Mouse (Mus musculus) embryonic facial prominence, embryonic 12.5 days (tissue): ENCODE data around the gene Pan2. TPM values are rescaled to one million over a fixed set of nuclear protein-coding genes. Genes with fewer than 3 reads are reported as not detected.
"Not testable (repeated sequence)": the region's sequence is repeated elsewhere in the genome, so short reads cannot be mapped to it uniquely, and the experiment has no call there.

ENCODE experiments used
- ATAC-seq: fragments of 200-750 bp; cut with Nextera tagmentation; 2 replicates; pipeline ENCODE4 v1.8.0; 2017; ENCODE audit not compliant: insufficient number of reproducible peaks, insufficient read depth, low FRiP score, low TSS enrichment
- H3K27ac ChIP-seq: fragments of 300-500 bp; sonication (generic); 2 replicates; pipeline ENCODE4 v1.5.1; 2016; ENCODE audit warnings: mild to moderate bottlenecking
- H3K27me3 ChIP-seq: fragments of 300-500 bp; sonication (generic); 2 replicates; pipeline ENCODE4 v1.6.1; 2016; ENCODE audit warnings: mild to moderate bottlenecking, moderate library complexity
- H3K36me3 ChIP-seq: fragments of 300-500 bp; sonication (generic); 2 replicates; pipeline ENCODE4 v1.6.1; 2016; ENCODE audit warnings: mild to moderate bottlenecking
- H3K4me1 ChIP-seq: fragments of 300-500 bp; sonication (generic); 2 replicates; pipeline ENCODE4 v1.6.1; 2016
- H3K4me2 ChIP-seq: fragments of 300-500 bp; sonication (generic); replicated peaks from 2 replicates; pipeline ENCODE4 v1.6.1; 2016; ENCODE audit warnings: mild to moderate bottlenecking, moderate library complexity
- H3K4me3 ChIP-seq: fragments of 300-500 bp; sonication (generic); 2 replicates; pipeline ENCODE4 v1.5.1; 2016; ENCODE audit warnings: mild to moderate bottlenecking
- H3K9ac ChIP-seq: fragments of 300-500 bp; sonication (generic); 2 replicates; pipeline ENCODE4 v1.6.1; 2016; ENCODE audit warnings: mild to moderate bottlenecking, moderate library complexity
- H3K9me3 ChIP-seq: fragments of 300-500 bp; sonication (generic); 2 replicates; pipeline ENCODE4 v1.6.1; 2016; ENCODE audit warnings: mild to moderate bottlenecking, moderate library complexity
- WGBS: fragments of 180-500 bp; shearing (Covaris S2); methylation state at CpG from one replicate; pipeline ENCODE4 v1.1.7; 2016; 5-methylcytosine and 5-hydroxymethylcytosine counted together
- polyA plus RNA-seq: library from polyadenylated mRNA; unstranded; fragments of >200 nt; fragmentation: Nextera tagmentation; extraction: Ambion mirVana; gene quantifications from 2 replicates; pipeline ENCODE4 v1.2.1, GENCODE M21; 2016

Pan2 gene
- polyA plus RNA-seq, 1 experiment from 2014 or later: 38.3 TPM

GRCm38 (mm10) chr10:128322141-128323108 lies 19.3 kb downstream of the Pan2 start, which contains the start of gene Cnpy2:
TSS of gene Cnpy2 (plus strand) at chr10:128322459.
- Histone ChIP-seq H3K27ac (peak within 1 kb of the TSS; percentile 97), H3K36me3 (peaks cover 62% of the 10 kb centered on the region), H3K4me1 (peaks cover 10% of the 10 kb centered on the region), H3K27me3 (no peaks in the 10 kb centered on the region), H3K9me3 (no peaks in the 10 kb centered on the region), H3K9ac (peak within 1 kb of the TSS; percentile 93), H3K4me3 (peak within 1 kb of the TSS; percentile 76), H3K4me2 (peak within 1 kb of the TSS; percentile 80)
- WGBS: 0% methylated on average over 40 of the region's 40 CpGs
- ATAC-seq: peak; percentile 95

DNA sequence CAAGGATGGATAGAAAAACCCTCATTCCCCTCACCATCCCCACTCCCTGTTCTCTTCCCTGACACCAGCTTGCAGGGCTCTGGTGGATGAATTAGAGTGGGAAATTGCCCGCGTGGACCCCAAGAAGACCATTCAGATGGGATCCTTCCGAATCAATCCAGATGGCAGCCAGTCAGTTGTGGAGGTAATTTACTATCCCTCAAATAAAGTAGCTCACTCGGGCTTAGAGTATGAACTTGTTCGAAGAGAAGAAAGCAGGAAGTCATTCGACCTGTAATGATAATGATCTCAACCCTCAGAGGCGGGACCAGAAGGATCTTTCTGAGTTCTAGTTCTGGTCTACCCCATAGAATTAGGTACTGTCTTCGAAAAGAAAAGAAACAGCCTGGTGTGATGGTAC lies 20.4 kb downstream of the Pan2 start:
- H3K27ac ChIP-seq: peak overlapping the region; percentile 97

GRCm38 (mm10) chr10:128326825-128327224 lies 23.7 kb downstream of the Pan2 start:
- Histone ChIP-seq H3K4me1 (peaks cover 10% of the 10 kb centered on the region), H3K4me2 (no peak overlapping the region), H3K36me3 (peaks cover 52% of the 10 kb centered on the region), H3K4me3 (no peak overlapping the region), H3K9ac (no peak overlapping the region), H3K9me3 (no peaks in the 10 kb centered on the region), H3K27ac (no peak overlapping the region), H3K27me3 (no peaks in the 10 kb centered on the region)
- 96% methylated on average over 8 of the region's 8 CpGs for WGBS
- ATAC-seq: no peak

More for the DNA sequence above, 20.4 kb downstream of the Pan2 start:
- no peak for ATAC-seq
- peaks cover 62% of the 10 kb centered on the region for H3K36me3 ChIP-seq
- H3K27me3 ChIP-seq: no peaks in the 10 kb centered on the region
- H3K9ac ChIP-seq: peak overlapping the region; percentile 93
- WGBS: 73% methylated on average over 8 of the region's 8 CpGs
- no peaks in the 10 kb centered on the region for H3K9me3 ChIP-seq
- H3K4me3 ChIP-seq: peak overlapping the region; percentile 76
- H3K4me2 ChIP-seq: peak overlapping the region; percentile 80
- peaks cover 10% of the 10 kb centered on the region for H3K4me1 ChIP-seq

GRCm38 (mm10) chr10:128327610-128328009 lies 24.5 kb downstream of the Pan2 start:
- no peaks in the 10 kb centered on the region for H3K9me3 ChIP-seq
- H3K4me3 ChIP-seq: no peak overlapping the region
- peaks cover 52% of the 10 kb centered on the region for H3K36me3 ChIP-seq
- H3K27me3 ChIP-seq: no peaks in the 10 kb centered on the region
- H3K4me2 ChIP-seq: no peak overlapping the region
- peaks cover 10% of the 10 kb centered on the region for H3K4me1 ChIP-seq
- H3K27ac ChIP-seq: no peak overlapping the region
- no peak overlapping the region for H3K9ac ChIP-seq
- ATAC-seq: no peak
- 91% methylated on average over 10 of the region's 10 CpGs for WGBS

- H3K36me3 ChIP-seq: peaks cover 23% of the 10 kb centered on the region
- H3K27ac ChIP-seq, H3K9me3 ChIP-seq, ATAC-seq, H3K27me3 ChIP-seq, H3K9ac ChIP-seq, H3K4me1 ChIP-seq, H3K4me3 ChIP-seq, H3K4me2 ChIP-seq: not testable (repeated sequence)
- WGBS: 76% methylated on average over 6 of the region's 6 CpGs
These were observed 29.5 kb downstream of the Pan2 start for GRCm38 (mm10) chr10:128332358-128333249.

DNA sequence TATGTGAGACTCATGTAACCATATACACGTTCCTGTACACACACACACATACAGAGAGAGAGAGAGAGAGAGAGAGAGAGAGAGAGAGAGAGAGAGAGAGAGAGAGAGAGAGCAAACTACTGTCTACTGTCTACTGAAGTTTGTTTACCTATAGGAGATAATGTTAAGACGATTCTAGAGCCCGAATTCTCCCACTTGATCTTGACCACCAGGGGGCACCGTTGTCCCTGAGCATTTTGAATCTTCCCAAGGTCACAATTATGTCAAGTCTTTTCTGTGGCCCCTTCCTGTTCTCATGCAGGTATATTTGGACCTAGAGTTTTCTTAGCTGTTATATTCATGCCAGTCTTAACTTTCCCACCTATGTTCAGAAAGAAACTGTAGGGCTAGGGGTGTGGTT lies 32.4 kb downstream of the Pan2 start:
- Histone ChIP-seq H3K4me2 (no peak overlapping the region), H3K27me3 (no peaks in the 10 kb centered on the region), H3K9ac (no peak overlapping the region), H3K4me1 (peaks cover 22% of the 10 kb centered on the region), H3K36me3 (0 out of 2 replicates have a peak, but pooled peaks cover 7% of the 10 kb centered on the region), H3K4me3 (no peak overlapping the region), H3K27ac (no peak overlapping the region), H3K9me3 (no peaks in the 10 kb centered on the region)
- ATAC-seq: no peak
- WGBS: 4% methylated on average over 4 of the region's 4 CpGs

DNA sequence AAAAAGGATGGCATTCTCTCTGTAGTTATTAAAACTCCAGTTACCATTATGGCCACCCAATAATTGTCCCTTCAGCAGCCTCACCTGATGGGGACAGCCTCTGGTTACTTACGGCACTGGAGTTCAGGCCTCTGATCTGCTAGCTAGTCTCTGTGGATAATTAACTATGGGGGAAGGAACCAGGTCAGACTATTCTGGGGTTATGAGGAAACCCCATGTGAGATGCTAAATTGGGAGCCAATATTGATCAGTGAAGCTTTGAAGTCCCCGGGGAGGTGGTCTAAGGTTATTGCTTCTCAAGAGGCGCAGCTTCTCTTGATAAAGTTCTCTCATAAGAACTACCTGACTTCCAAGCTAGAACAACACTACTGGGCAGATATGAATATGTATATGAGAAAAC lies 33.1 kb downstream of the Pan2 start:
- 86% methylated on average over 3 of the region's 3 CpGs for WGBS
- no peaks in the 10 kb centered on the region for H3K9me3 ChIP-seq
- peaks cover 22% of the 10 kb centered on the region for H3K4me1 ChIP-seq
- no peak overlapping the region for H3K9ac ChIP-seq
- H3K27ac ChIP-seq: no peak overlapping the region
- no peak overlapping the region for H3K4me2 ChIP-seq
- no peak for ATAC-seq
- no peaks in the 10 kb centered on the region for H3K27me3 ChIP-seq
- H3K4me3 ChIP-seq: no peak overlapping the region
- H3K36me3 ChIP-seq: 0 out of 2 replicates have a peak, but pooled peaks cover 7% of the 10 kb centered on the region

DNA sequence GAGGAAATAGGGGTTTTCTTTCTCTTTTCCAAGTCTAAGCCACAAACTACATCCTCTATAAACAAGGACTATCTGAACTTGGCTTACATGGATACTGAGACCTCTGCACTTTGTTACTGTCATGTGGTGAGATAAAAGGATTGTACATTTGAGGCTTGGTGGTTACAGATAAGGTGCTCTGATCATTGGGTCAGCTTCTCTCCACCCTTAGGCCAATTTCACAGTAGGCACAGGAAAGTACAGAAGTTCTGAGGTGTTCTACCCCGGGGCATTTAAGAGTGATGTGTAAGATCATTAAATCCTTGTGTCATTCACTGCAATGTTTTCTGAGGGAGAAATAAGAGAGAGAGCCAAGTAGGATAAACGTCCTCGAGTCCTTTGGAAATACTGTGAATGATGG lies 33.5 kb downstream of the Pan2 start:
- Histone ChIP-seq H3K4me2 (peak overlapping the region; percentile 80), H3K9ac (no peak overlapping the region), H3K9me3 (no peaks in the 10 kb centered on the region), H3K27me3 (no peaks in the 10 kb centered on the region), H3K36me3 (0 out of 2 replicates have a peak, but pooled peaks cover 7% of the 10 kb centered on the region), H3K4me1 (peaks cover 22% of the 10 kb centered on the region), H3K27ac (no peak overlapping the region), H3K4me3 (peak overlapping the region; percentile 75; the same call in 1 of the 2 replicates)
- 78% methylated on average over 3 of the region's 3 CpGs for WGBS
- no peak for ATAC-seq

- WGBS: 1% methylated on average over 60 of the region's 61 CpGs
- peak; percentile 97 for ATAC-seq
These were observed 34.4 kb downstream of the Pan2 start, which contains the start of gene Cs for GRCm38 (mm10) chr10:128337306-128338181. TSS of gene Cs (plus strand) at chr10:128337734.

DNA sequence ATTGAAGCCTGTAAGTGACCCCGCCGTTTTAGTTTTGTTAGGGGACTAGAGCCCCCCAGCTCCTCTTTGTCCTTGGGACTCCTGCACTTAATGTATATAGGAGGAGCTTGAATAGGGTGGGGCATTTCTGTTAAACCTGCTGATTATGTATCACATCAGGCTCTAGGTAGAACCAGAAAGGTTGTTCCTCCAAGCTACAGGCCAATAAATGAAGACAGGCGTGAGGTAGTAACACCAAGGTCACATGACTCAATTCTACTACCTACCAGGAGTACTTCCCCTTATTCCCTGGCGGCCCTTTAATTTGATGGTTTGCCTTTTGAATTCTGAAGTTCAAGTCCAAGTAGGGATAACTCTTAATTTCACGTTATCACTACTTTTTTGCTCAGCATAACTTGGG lies 35.3 kb downstream of the Pan2 start:
- 0 out of 2 replicates have a peak, but pooled peaks cover 7% of the 10 kb centered on the region for H3K36me3 ChIP-seq
- H3K4me2 ChIP-seq: peak overlapping the region; percentile 80
- H3K27me3 ChIP-seq: no peaks in the 10 kb centered on the region
- no peak for ATAC-seq
- H3K9me3 ChIP-seq: no peaks in the 10 kb centered on the region
- H3K27ac ChIP-seq: peak overlapping the region; percentile 94
- peak overlapping the region; percentile 75 for H3K4me3 ChIP-seq
- peaks cover 22% of the 10 kb centered on the region for H3K4me1 ChIP-seq
- peak overlapping the region; percentile 82 for H3K9ac ChIP-seq
- WGBS: 27% methylated on average over 5 of the region's 5 CpGs

More at GRCm38 (mm10) chr10:128337306-128338181, 34.4 kb downstream of the Pan2 start, which contains the start of gene Cs:
- Histone ChIP-seq H3K4me2 (peak within 1 kb of the TSS; percentile 80), H3K4me1 (peaks cover 22% of the 10 kb centered on the region), H3K36me3 (0 out of 2 replicates have a peak, but pooled peaks cover 7% of the 10 kb centered on the region), H3K27ac (peak within 1 kb of the TSS; percentile 94), H3K9ac (peak within 1 kb of the TSS; percentile 82), H3K27me3 (no peaks in the 10 kb centered on the region), H3K4me3 (peak within 1 kb of the TSS; percentile 75), H3K9me3 (no peaks in the 10 kb centered on the region)
